23 mouse cellular contexts compared by ENCODE assay signal in the genomic region with DNA sequence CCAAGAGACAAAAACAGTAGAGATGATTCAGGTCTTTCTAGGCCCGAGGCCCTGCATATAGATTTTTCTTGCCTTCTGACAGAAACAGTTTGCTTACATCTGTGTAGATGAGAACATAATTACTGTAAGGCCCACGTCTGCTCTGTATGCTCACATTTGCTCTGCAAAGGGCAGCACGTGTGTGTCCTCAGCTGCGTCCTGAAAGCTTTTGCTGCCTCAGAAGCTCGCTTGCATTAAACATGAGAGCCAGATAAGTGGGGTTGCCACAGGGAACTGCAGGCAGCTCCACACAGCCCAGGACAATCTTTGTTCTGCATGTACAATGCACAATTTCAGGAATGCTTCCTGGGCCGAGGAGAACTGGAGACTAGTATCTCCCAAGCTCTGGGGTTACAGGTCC. TPM values are rescaled to one million over a fixed set of nuclear protein-coding genes. Genes with fewer than 3 reads are reported as not detected.
A peak's percentile ranks its signal among the peaks of the same experiment; 100 is the strongest.
DNase-seq lines count a peak whose midpoint lies in the region; ATAC-seq and TF ChIP-seq lines count a peak whose summit lies in the region.
"Had no signal": no experiment of that assay in that cellular context is flagged by ENCODE, and none has a peak within 500 bp of the region (broad histone marks: within the 10 kb centered on the region; RNA-seq: fewer than 3 reads in every experiment).

No protein-coding gene starts in this region.

- DNase-seq in hindbrain, embryonic 11.5 days (ENCODE audit: low spot score) = no peak
- no peak for DNase-seq in hindbrain, embryonic 14.5 days (ENCODE audit: low spot score)
- no peak for DNase-seq in midbrain, embryonic 10.5 days (ENCODE audit: low spot score)
- DNase-seq in midbrain, postnatal 0 days (ENCODE audit: low spot score) = no peak
- no peak for DNase-seq in left cerebral cortex, adult 8-10 months (ENCODE audit: low spot score in 2 of 2)
- DNase-seq: adrenal gland, adult 2 months; cerebellum, adult 18-20 months; cerebellum, postnatal 25 days; gastrocnemius, postnatal 10 days; kidney, postnatal 10 days; layer of hippocampus, postnatal 36 days; liver, embryonic 13.5 days; lung, adult 2 months; lung, postnatal 14 days; thymus, postnatal 14 days had no signal

- no peak overlapping the region for H3K4me3 ChIP-seq in hindbrain, embryonic 11.5 days (ENCODE audit: low read depth, low read length)
- no peak overlapping the region for H3K4me3 ChIP-seq in hindbrain, embryonic 14.5 days (replicated peaks; ENCODE audit: low read length)
- no peak overlapping the region for H3K4me3 ChIP-seq in midbrain, embryonic 10.5 days
- H3K4me3 ChIP-seq in midbrain, postnatal 0 days (ENCODE audit: low read depth, low read length) = no peak overlapping the region
- H3K4me3 ChIP-seq in midbrain, embryonic 13.5 days (replicated peaks) = no peak overlapping the region
- H3K4me3 ChIP-seq in small intestine, adult 2 months (ENCODE audit: low read depth, low read length) = no peak overlapping the region
- H3K4me3 ChIP-seq: embryonic facial prominence, embryonic 12.5 days; forebrain, embryonic 12.5 days; heart, embryonic 10.5 days; intestine, embryonic 15.5 days; limb, embryonic 13.5 days; liver, embryonic 13.5 days had no signal

- H3K36me3 ChIP-seq in hindbrain, embryonic 11.5 days (ENCODE audit: control insufficient read depth, insufficient read depth, low read length) = no peaks in the 10 kb centered on the region
- H3K36me3 ChIP-seq in hindbrain, embryonic 14.5 days (replicated peaks; ENCODE audit: control insufficient read depth, insufficient read depth) = no peaks in the 10 kb centered on the region
- H3K36me3 ChIP-seq in midbrain, embryonic 10.5 days = no peaks in the 10 kb centered on the region
- no peaks in the 10 kb centered on the region for H3K36me3 ChIP-seq in midbrain, postnatal 0 days (ENCODE audit: insufficient read depth, low read length)
- H3K36me3 ChIP-seq in midbrain, embryonic 13.5 days = no peaks in the 10 kb centered on the region
- H3K36me3 ChIP-seq in small intestine, adult 2 months (ENCODE audit: control insufficient read depth, insufficient read depth, low read length) = no peaks in the 10 kb centered on the region
- H3K36me3 ChIP-seq: embryonic facial prominence, embryonic 12.5 days; forebrain, embryonic 12.5 days; heart, embryonic 10.5 days; intestine, embryonic 15.5 days; limb, embryonic 13.5 days; liver, embryonic 13.5 days had no signal

- TF ChIP-seq CTCF in midbrain, postnatal 0 days (IDR thresholded peaks at IDR 0.05) = no peak
- no peak for TF ChIP-seq CTCF in small intestine, adult 2 months (IDR thresholded peaks at IDR 0.05; ENCODE audit: extremely low read depth, insufficient read length, insufficient replicate concordance, low read depth, low read length)

- H3K4me1 ChIP-seq in hindbrain, embryonic 11.5 days (replicated peaks; ENCODE audit: control insufficient read depth, insufficient read depth, low read length) = no peaks in the 10 kb centered on the region
- 0 out of 2 replicates have a peak, but pooled peaks cover 3% of the 10 kb centered on the region for H3K4me1 ChIP-seq in hindbrain, embryonic 14.5 days (replicated peaks; ENCODE audit: control insufficient read depth, insufficient read depth, low read length)
- H3K4me1 ChIP-seq in midbrain, embryonic 10.5 days = peaks cover 14% of the 10 kb centered on the region; the same call in 1 of the 2 replicates
- H3K4me1 ChIP-seq in midbrain, postnatal 0 days (ENCODE audit: insufficient read depth, low read length) = no peaks in the 10 kb centered on the region
- peaks cover 22% of the 10 kb centered on the region for H3K4me1 ChIP-seq in midbrain, embryonic 13.5 days (replicated peaks)
- H3K4me1 ChIP-seq in small intestine, adult 2 months (ENCODE audit: control insufficient read depth, insufficient read depth, insufficient read length, low read length) = peaks cover 12% of the 10 kb centered on the region

- no peak for ATAC-seq in hindbrain, embryonic 11.5 days (ENCODE audit: low FRiP score)
- ATAC-seq in hindbrain, embryonic 14.5 days (ENCODE audit: low FRiP score) = no peak
- ATAC-seq in midbrain, postnatal 0 days (ENCODE audit: low FRiP score) = no peak
- ATAC-seq in midbrain, embryonic 13.5 days = peak; percentile 81
- ATAC-seq: CD4-positive, CD25-positive, alpha-beta regulatory T cell, adult 4 months; intestine, embryonic 15.5 days had no signal

- H3K9ac ChIP-seq in hindbrain, embryonic 11.5 days (ENCODE audit: low read depth, low read length) = no peak overlapping the region
- no peak overlapping the region for H3K9ac ChIP-seq in hindbrain, embryonic 14.5 days
- no peak overlapping the region for H3K9ac ChIP-seq in midbrain, postnatal 0 days (replicated peaks; ENCODE audit: low read length, poor library complexity, severe bottlenecking)
- peak overlapping the region; percentile 39; the same call in 1 of the 2 replicates for H3K9ac ChIP-seq in midbrain, embryonic 13.5 days (replicated peaks)
- H3K9ac ChIP-seq: embryonic facial prominence, embryonic 12.5 days; forebrain, embryonic 12.5 days; intestine, embryonic 15.5 days; limb, embryonic 13.5 days; liver, embryonic 13.5 days had no signal

- no peaks in the 10 kb centered on the region for H3K9me3 ChIP-seq in hindbrain, embryonic 11.5 days (ENCODE audit: control insufficient read depth, low read length)
- no peaks in the 10 kb centered on the region for H3K9me3 ChIP-seq in hindbrain, embryonic 14.5 days (ENCODE audit: control insufficient read depth, low read length)
- no peaks in the 10 kb centered on the region for H3K9me3 ChIP-seq in midbrain, embryonic 10.5 days (replicated peaks)
- no peaks in the 10 kb centered on the region for H3K9me3 ChIP-seq in midbrain, postnatal 0 days (ENCODE audit: low read length)
- no peaks in the 10 kb centered on the region for H3K9me3 ChIP-seq in midbrain, embryonic 13.5 days
- H3K9me3 ChIP-seq: embryonic facial prominence, embryonic 12.5 days; forebrain, embryonic 12.5 days; heart, embryonic 10.5 days; intestine, embryonic 15.5 days; limb, embryonic 13.5 days; liver, embryonic 13.5 days had no signal

- 76% methylated on average over 6 of the region's 6 CpGs for WGBS in hindbrain, embryonic 11.5 days
- WGBS in hindbrain, embryonic 14.5 days = 42% methylated on average over 6 of the region's 6 CpGs
- WGBS in midbrain, embryonic 10.5 days = 83% methylated on average over 6 of the region's 6 CpGs
- 36% methylated on average over 6 of the region's 6 CpGs for WGBS in midbrain, postnatal 0 days
- WGBS in midbrain, embryonic 13.5 days = 35% methylated on average over 6 of the region's 6 CpGs
- 93% methylated on average over 6 of the region's 6 CpGs for WGBS in small intestine, adult 2 months

- H3K27ac ChIP-seq in hindbrain, embryonic 11.5 days (ENCODE audit: low read depth, low read length) = 0 out of 2 replicates have a peak overlapping the region, but pooled peaks have one; percentile 33
- no peak overlapping the region for H3K27ac ChIP-seq in hindbrain, embryonic 14.5 days
- 0 out of 2 replicates have a peak overlapping the region, but pooled peaks have one; percentile 13 for H3K27ac ChIP-seq in midbrain, embryonic 10.5 days (replicated peaks)
- no peak overlapping the region for H3K27ac ChIP-seq in midbrain, postnatal 0 days (ENCODE audit: low read depth, low read length)
- peak overlapping the region; percentile 63 for H3K27ac ChIP-seq in midbrain, embryonic 13.5 days
- 0 out of 2 replicates have a peak overlapping the region, but pooled peaks have one; percentile 77 for H3K27ac ChIP-seq in small intestine, adult 2 months (ENCODE audit: insufficient read depth, low read depth, low read length)
- H3K27ac ChIP-seq: embryonic facial prominence, embryonic 12.5 days; forebrain, embryonic 12.5 days; heart, embryonic 10.5 days; intestine, embryonic 15.5 days; limb, embryonic 13.5 days; liver, embryonic 13.5 days had no signal

- no peak for TF ChIP-seq POLR2A in small intestine, adult 2 months (IDR thresholded peaks at IDR 0.05; ENCODE audit: low read depth, low read length)

- no peak overlapping the region for H3K4me2 ChIP-seq in hindbrain, embryonic 11.5 days (replicated peaks; ENCODE audit: low read depth, low read length)
- no peak overlapping the region for H3K4me2 ChIP-seq in hindbrain, embryonic 14.5 days (replicated peaks)
- H3K4me2 ChIP-seq in midbrain, postnatal 0 days (ENCODE audit: low read depth, low read length, poor library complexity, severe bottlenecking) = no peak overlapping the region
- H3K4me2 ChIP-seq in midbrain, embryonic 13.5 days (replicated peaks) = no peak overlapping the region
- H3K4me2 ChIP-seq: embryonic facial prominence, embryonic 12.5 days; forebrain, embryonic 12.5 days; intestine, embryonic 15.5 days; limb, embryonic 13.5 days; liver, embryonic 13.5 days had no signal

- H3K27me3 ChIP-seq in hindbrain, embryonic 11.5 days (ENCODE audit: control insufficient read depth, insufficient read depth, low read length) = no peaks in the 10 kb centered on the region
- no peaks in the 10 kb centered on the region for H3K27me3 ChIP-seq in hindbrain, embryonic 14.5 days (ENCODE audit: control insufficient read depth, insufficient read depth, low read length)
- H3K27me3 ChIP-seq in midbrain, embryonic 10.5 days (ENCODE audit: low read depth, poor library complexity, severe bottlenecking) = no peaks in the 10 kb centered on the region
- H3K27me3 ChIP-seq in midbrain, postnatal 0 days (ENCODE audit: insufficient read depth, low read length) = no peaks in the 10 kb centered on the region
- H3K27me3 ChIP-seq in midbrain, embryonic 13.5 days = no peaks in the 10 kb centered on the region
- H3K27me3 ChIP-seq in small intestine, adult 2 months (ENCODE audit: control insufficient read depth, insufficient read depth, low read length) = no peaks in the 10 kb centered on the region
- H3K27me3 ChIP-seq: embryonic facial prominence, embryonic 12.5 days; forebrain, embryonic 12.5 days; intestine, embryonic 15.5 days; limb, embryonic 13.5 days; liver, embryonic 13.5 days had no signal

RNA-seq across cellular contexts. Expression of gene Fam160b1, which starts 41.9 kb away (rescaled TPM):
- 14.2 and 15.4 TPM in 2 replicates for polyA plus RNA-seq in hindbrain, embryonic 11.5 days (2014; fragmentation: Nextera tagmentation; extraction: Ambion mirVana)
- 17.4 and 18.5 TPM in 2 replicates for polyA plus RNA-seq in hindbrain, embryonic 14.5 days (2014; fragmentation: Nextera tagmentation; extraction: Ambion mirVana)
- polyA plus RNA-seq in midbrain, embryonic 10.5 days (2016; fragmentation: Nextera tagmentation; extraction: Ambion mirVana) = 10.2 and 11.0 TPM in 2 replicates
- 19.9 and 22.4 TPM in 2 replicates for total RNA-seq in midbrain, postnatal 0 days (2014; rRNA removed)
- polyA plus RNA-seq in midbrain, postnatal 0 days (2015; fragmentation: Nextera tagmentation; extraction: Ambion mirVana) = 10.7 and 11.0 TPM in 2 replicates
- polyA plus RNA-seq in midbrain, embryonic 13.5 days (2015; fragmentation: Nextera tagmentation; extraction: Ambion mirVana) = 14.2 TPM in 2 replicates
- 6.4 and 11.5 TPM in 2 replicates for polyA plus RNA-seq in small intestine, adult 2 months (2012; rRNA removed)
- 10 to 100 TPM; 23.6 to 24.7 (median 24.1) TPM for total RNA-seq in left cerebral cortex, adult 8-10 months (2022)

RNA-seq across cellular contexts. Expression of gene Trub1, which starts 50.3 kb away (rescaled TPM):
- 14.8 and 17.8 TPM in 2 replicates for polyA plus RNA-seq in hindbrain, embryonic 11.5 days (2014; fragmentation: Nextera tagmentation; extraction: Ambion mirVana)
- polyA plus RNA-seq in hindbrain, embryonic 14.5 days (2014; fragmentation: Nextera tagmentation; extraction: Ambion mirVana) = 13.6 and 14.1 TPM in 2 replicates
- 22.5 and 22.7 TPM in 2 replicates for polyA plus RNA-seq in midbrain, embryonic 10.5 days (2016; fragmentation: Nextera tagmentation; extraction: Ambion mirVana)
- total RNA-seq in midbrain, postnatal 0 days (2014; rRNA removed) = 18.5 and 23.6 TPM in 2 replicates
- 18.2 and 18.3 TPM in 2 replicates for polyA plus RNA-seq in midbrain, postnatal 0 days (2015; fragmentation: Nextera tagmentation; extraction: Ambion mirVana)
- polyA plus RNA-seq in midbrain, embryonic 13.5 days (2015; fragmentation: Nextera tagmentation; extraction: Ambion mirVana) = 14.2 and 15.1 TPM in 2 replicates
- 1.5 and 1.6 TPM in 2 replicates for polyA plus RNA-seq in small intestine, adult 2 months (2012; rRNA removed)
- total RNA-seq in left cerebral cortex, adult 8-10 months (2022) = 10 to 100 TPM; 18.4 to 23.6 (median 19.3) TPM

Comparison
In these comparisons a context has a peak if more than half of its experiments do, and no peak if none do; other contexts are left out.
1. H3K27ac ChIP-seq: peak in hindbrain, embryonic 11.5 days (single experiment), midbrain, embryonic 10.5 days (single experiment), midbrain, embryonic 13.5 days (single experiment) and small intestine, adult 2 months (single experiment); none in hindbrain, embryonic 14.5 days (single experiment) and midbrain, postnatal 0 days (single experiment).